Mouse (Mus musculus) olfactory bulb, adult 2 months (tissue): ENCODE results near the gene Fndc1.

Experiments used
- CTCF ChIP-seq: fragments of 200-500 bp; IDR thresholded peaks from 2 replicates; pipeline ENCODE4 v1.5.1; 2012; ENCODE audit warnings: low read depth, mild to moderate bottlenecking, low read length, moderate library complexity; ENCODE audit not compliant: insufficient read depth
- POLR2A ChIP-seq: fragments of 200-500 bp; IDR thresholded peaks from 2 replicates; pipeline ENCODE4 v1.6.1; 2012; ENCODE audit warnings: mild to moderate bottlenecking, low read depth, low read length, moderate library complexity; ENCODE audit not compliant: insufficient read depth

GRCm38 (mm10) chr17:7744976-7745375 lies 82.1 kb downstream of the Fndc1 start:
- TF ChIP-seq CTCF (no peak), POLR2A (no peak)
